Mouse (Mus musculus) forebrain, embryonic 14.5 days (tissue): ENCODE data around the gene Wfdc17. TPM values are rescaled to one million over a fixed set of nuclear protein-coding genes. Genes with fewer than 3 reads are reported as not detected.

Experiments
- ATAC-seq: fragments of 200-750 bp; cut with Nextera tagmentation; 2 replicates; pipeline ENCODE4 v1.8.0; 2017; ENCODE audit warnings: mild to moderate bottlenecking, moderate library complexity
- DNase-seq: peaks from one replicate; pipeline ENCODE4 v3.0.0-alpha.2; 2015; ENCODE audit warnings: low spot score
- H3K27ac ChIP-seq: fragments of 300-500 bp; sonication (generic); 2 replicates; pipeline ENCODE4 v1.5.1; 2014; ENCODE audit warnings: low read depth, mild to moderate bottlenecking, control low read depth, low read length, moderate library complexity
- H3K27me3 ChIP-seq: fragments of 300-500 bp; sonication (generic); replicated peaks from 2 replicates; pipeline ENCODE4 v1.6.1; 2014; ENCODE audit warnings: low read length, control low read depth, mixed read lengths; ENCODE audit not compliant: control insufficient read depth, insufficient read depth
- H3K36me3 ChIP-seq: fragments of 300-500 bp; sonication (generic); 2 replicates; pipeline ENCODE4 v1.6.1; 2014; ENCODE audit warnings: low read length, control low read depth; ENCODE audit not compliant: control insufficient read depth, insufficient read depth
- H3K4me1 ChIP-seq: fragments of 300-500 bp; sonication (generic); 2 replicates; pipeline ENCODE4 v1.6.1; 2014; ENCODE audit warnings: antibody characterized with exemption, low read length, control low read depth; ENCODE audit not compliant: control insufficient read depth, insufficient read depth
- H3K4me2 ChIP-seq: fragments of 300-500 bp; sonication (generic); 2 replicates; pipeline ENCODE4 v1.6.1; 2014; ENCODE audit warnings: mild to moderate bottlenecking, control low read depth, low read length
- H3K4me3 ChIP-seq: fragments of 300-500 bp; sonication (generic); 2 replicates; pipeline ENCODE4 v1.5.1; 2014; ENCODE audit warnings: low read depth, low read length, control low read depth
- H3K9ac ChIP-seq: fragments of 300-500 bp; sonication (generic); 2 replicates; pipeline ENCODE4 v1.6.1; 2014; ENCODE audit warnings: mild to moderate bottlenecking, low read length, control low read depth, moderate library complexity
- H3K9me3 ChIP-seq: fragments of 300-500 bp; sonication (generic); replicated peaks from 2 replicates; pipeline ENCODE4 v1.6.1; 2016; ENCODE audit warnings: low read length, control low read depth, mixed read lengths; ENCODE audit not compliant: control insufficient read depth
- WGBS: fragments of 180-500 bp; shearing (Covaris S2); extraction: QIAGEN DNeasy Blood & Tissue Kit; methylation state at CpG from one replicate; pipeline ENCODE4 v1.1.7; 2014; 5-methylcytosine and 5-hydroxymethylcytosine counted together
- polyA plus RNA-seq: library from polyadenylated mRNA; unstranded; fragments of >200 nt; fragmentation: Nextera tagmentation; extraction: Ambion mirVana; gene quantifications from 2 replicates; pipeline ENCODE4 v1.2.1, GENCODE M21; 2014

The Wfdc17 gene
- polyA plus RNA-seq = not detected in 2 replicates

DNA sequence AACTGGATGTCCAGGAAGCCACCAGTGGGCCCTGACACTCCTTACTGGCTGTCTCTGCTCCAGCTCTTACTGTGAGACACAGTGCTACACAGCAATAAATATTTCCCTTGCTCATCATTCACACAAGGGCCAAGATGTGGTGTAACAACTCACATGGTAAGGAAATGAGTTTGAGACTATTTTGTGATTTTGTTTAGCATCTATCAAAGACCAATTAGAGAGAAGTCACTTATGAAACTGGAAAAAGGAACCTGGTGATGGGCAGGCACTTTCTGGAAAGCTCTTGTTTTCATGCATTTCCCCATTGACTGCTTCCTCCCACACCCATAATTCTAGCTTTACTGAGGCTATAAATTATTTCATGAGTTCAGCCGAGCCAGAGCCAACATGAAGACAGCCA is at the start of gene Wfdc17:
Gene Wfdc17, plus strand, starts transcription at position 287 of the 400 bp plus-strand sequence.
- ATAC-seq = no peak
- no peak for DNase-seq
- no peaks in the 10 kb centered on the region for H3K9me3 ChIP-seq

DNA sequence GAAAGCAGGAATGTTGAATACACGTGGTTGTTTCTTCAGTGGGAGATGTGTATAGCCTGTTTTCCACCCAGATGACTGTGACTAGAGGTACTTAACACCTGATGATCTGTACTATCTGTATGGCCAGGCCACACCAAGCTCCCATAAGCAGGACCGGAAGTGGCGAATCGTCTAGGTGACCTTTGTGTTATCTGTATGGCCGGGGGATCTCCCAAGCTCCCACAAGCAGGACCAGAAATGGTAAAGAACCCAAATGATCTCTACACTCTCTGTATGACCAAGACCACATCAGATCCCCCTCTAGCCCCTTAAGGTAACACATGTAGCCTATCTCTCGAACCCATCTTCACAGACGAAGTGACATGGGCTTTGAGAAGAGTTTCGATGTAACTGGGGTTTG is 49.2 kb upstream of the Wfdc17 start:
- no peaks in the 10 kb centered on the region for H3K36me3 ChIP-seq
- ATAC-seq (no peak), DNase-seq (no peak)
- no peaks in the 10 kb centered on the region for H3K9me3 ChIP-seq
- no peaks in the 10 kb centered on the region for H3K4me1 ChIP-seq
- no peak overlapping the region for H3K9ac ChIP-seq
- H3K4me2 ChIP-seq = no peak overlapping the region
- H3K27me3 ChIP-seq = no peaks in the 10 kb centered on the region
- WGBS = 90% methylated on average over 8 of the region's 8 CpGs
- H3K27ac ChIP-seq = no peak overlapping the region
- H3K4me3 ChIP-seq = no peak overlapping the region

More for the DNA sequence above, at the start of gene Wfdc17:
- Histone ChIP-seq H3K4me2 (no peak within 1 kb of the TSS), H3K4me1 (no peaks in the 10 kb centered on the region), H3K36me3 (no peaks in the 10 kb centered on the region), H3K27me3 (no peaks in the 10 kb centered on the region), H3K27ac (no peak within 1 kb of the TSS), H3K9ac (no peak within 1 kb of the TSS), H3K4me3 (no peak within 1 kb of the TSS)
- WGBS = 76% methylated on average over 1 of the region's 1 CpGs

DNA sequence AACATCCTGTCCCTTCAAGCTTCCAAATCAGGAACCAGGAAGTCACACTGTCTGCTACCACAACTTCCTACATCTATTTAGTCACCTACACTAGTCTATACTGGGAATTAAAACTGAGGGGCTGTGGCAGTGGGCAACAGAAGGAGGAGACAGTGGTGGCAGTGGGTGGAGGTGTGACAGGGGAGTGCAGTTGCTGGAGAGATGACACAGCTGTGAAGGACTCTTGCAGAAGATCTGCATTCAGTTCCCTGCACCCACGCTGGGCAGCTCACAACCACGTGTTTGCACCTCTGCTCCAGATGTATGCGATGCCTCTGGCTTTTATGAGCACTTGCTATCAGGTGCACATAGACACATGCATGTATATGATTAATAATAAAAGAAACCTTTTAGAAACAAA is 46.3 kb upstream of the Wfdc17 start:
- no peak for DNase-seq
- no peaks in the 10 kb centered on the region for H3K27me3 ChIP-seq
- 89% methylated on average over 3 of the region's 3 CpGs for WGBS
- no peak overlapping the region for H3K9ac ChIP-seq
- H3K4me2 ChIP-seq = no peak overlapping the region
- H3K36me3 ChIP-seq = no peaks in the 10 kb centered on the region
- no peaks in the 10 kb centered on the region for H3K9me3 ChIP-seq
- no peak for ATAC-seq
- no peak overlapping the region for H3K27ac ChIP-seq
- no peak overlapping the region for H3K4me3 ChIP-seq
- no peaks in the 10 kb centered on the region for H3K4me1 ChIP-seq

DNA sequence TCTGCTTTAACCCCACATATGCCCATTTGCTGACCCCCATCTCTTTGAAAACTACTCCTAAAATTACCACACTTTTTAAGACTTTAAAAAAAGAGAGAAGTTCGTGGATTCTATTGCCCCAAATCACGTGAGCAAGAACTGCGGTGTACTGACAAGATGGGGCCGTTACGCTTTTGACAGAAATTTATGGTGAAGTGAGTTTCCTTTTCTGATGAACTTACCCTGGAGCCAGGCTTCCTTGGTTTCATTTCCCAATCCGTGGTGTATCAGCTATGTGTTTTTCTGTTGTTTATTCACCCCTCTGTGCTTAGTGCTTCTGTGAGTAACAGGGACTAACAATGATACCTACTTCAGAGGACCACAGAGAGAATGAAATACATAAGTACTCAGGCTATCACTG is 45.0 kb upstream of the Wfdc17 start:
- H3K4me1 ChIP-seq = no peaks in the 10 kb centered on the region
- H3K4me2 ChIP-seq = no peak overlapping the region
- ATAC-seq (no peak), DNase-seq (no peak)
- H3K27ac ChIP-seq = no peak overlapping the region
- H3K27me3 ChIP-seq = no peaks in the 10 kb centered on the region
- H3K36me3 ChIP-seq = no peaks in the 10 kb centered on the region
- no peak overlapping the region for H3K4me3 ChIP-seq
- 88% methylated on average over 6 of the region's 6 CpGs for WGBS
- no peaks in the 10 kb centered on the region for H3K9me3 ChIP-seq
- no peak overlapping the region for H3K9ac ChIP-seq

DNA sequence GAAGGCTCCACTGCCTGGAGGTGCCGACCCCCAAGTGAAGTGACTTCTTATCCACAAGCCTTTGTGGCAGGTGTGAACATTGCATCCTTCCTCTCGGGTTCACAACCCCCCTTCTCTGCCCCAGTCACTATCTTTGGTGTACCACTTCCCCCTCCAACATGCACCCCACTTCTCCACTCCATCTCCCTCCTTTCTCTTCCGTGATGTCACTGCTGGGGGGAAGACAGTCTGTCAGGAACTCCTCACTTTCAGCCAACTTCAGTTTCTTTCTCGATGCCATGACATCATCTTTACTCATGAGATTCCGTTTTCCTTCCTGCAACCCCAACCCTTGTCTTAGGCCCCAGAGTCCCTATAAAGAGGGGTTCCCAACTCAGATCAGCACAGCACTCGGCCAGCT is 41.6 kb upstream of the Wfdc17 start, which contains the start of gene Ccl4:
Gene Ccl4, plus strand, starts transcription at position 381 of the 400 bp plus-strand sequence.
- Histone ChIP-seq H3K4me2 (no peak within 1 kb of the TSS), H3K4me1 (no peaks in the 10 kb centered on the region), H3K36me3 (no peaks in the 10 kb centered on the region), H3K27ac (no peak within 1 kb of the TSS), H3K4me3 (no peak within 1 kb of the TSS), H3K9ac (no peak within 1 kb of the TSS), H3K9me3 (no peaks in the 10 kb centered on the region), H3K27me3 (no peaks in the 10 kb centered on the region)
- ATAC-seq (no peak), DNase-seq (no peak)
- WGBS = 81% methylated on average over 6 of the region's 6 CpGs

DNA sequence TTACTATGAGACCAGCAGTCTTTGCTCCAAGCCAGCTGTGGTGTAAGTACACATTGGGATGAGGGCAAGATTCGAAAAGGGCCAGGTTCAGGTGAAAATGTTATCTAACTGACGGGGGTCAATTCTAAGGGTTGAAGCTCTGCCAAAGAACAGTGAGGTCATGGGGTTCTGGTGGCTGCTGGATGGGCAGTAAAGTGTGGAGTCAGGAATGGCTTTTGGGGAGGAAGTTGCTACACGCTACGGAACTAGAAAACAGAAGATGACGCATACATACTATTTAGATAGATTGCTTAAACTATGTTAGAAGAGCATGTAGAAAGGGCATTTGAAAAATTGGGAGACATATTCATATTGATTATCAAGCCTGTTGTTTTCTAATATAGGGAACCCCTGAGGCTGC is 40.3 kb upstream of the Wfdc17 start:
- Histone ChIP-seq H3K27me3 (no peaks in the 10 kb centered on the region), H3K4me3 (no peak overlapping the region), H3K4me2 (no peak overlapping the region), H3K9me3 (no peaks in the 10 kb centered on the region), H3K9ac (no peak overlapping the region), H3K27ac (no peak overlapping the region), H3K4me1 (no peaks in the 10 kb centered on the region), H3K36me3 (no peaks in the 10 kb centered on the region)
- ATAC-seq (no peak), DNase-seq (no peak)
- 91% methylated on average over 5 of the region's 5 CpGs for WGBS

DNA sequence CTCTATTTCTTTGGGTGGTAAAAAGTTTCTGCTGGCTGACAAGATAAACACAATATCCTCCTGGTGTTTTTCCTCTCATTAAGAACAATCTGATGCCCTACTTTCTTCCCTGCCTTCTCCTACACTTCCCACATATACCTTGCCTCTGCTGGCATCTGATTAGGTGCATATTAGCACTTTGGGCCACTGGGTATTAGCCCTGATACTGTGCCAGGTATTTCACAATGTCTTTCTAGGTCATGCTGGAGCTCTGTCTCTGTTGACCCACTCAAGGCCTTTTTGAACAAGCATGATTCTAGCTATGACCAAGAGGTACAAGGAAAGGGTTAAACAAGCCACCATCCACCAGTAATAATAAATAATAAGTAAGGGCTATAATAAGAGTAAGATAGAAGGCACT is 32.0 kb upstream of the Wfdc17 start:
- ATAC-seq (no peak), DNase-seq (no peak)
- Histone ChIP-seq H3K27me3 (no peaks in the 10 kb centered on the region), H3K9ac (no peak overlapping the region), H3K4me2 (no peak overlapping the region), H3K36me3 (no peaks in the 10 kb centered on the region), H3K27ac (no peak overlapping the region), H3K4me1 (no peaks in the 10 kb centered on the region), H3K9me3 (no peaks in the 10 kb centered on the region), H3K4me3 (no peak overlapping the region)

DNA sequence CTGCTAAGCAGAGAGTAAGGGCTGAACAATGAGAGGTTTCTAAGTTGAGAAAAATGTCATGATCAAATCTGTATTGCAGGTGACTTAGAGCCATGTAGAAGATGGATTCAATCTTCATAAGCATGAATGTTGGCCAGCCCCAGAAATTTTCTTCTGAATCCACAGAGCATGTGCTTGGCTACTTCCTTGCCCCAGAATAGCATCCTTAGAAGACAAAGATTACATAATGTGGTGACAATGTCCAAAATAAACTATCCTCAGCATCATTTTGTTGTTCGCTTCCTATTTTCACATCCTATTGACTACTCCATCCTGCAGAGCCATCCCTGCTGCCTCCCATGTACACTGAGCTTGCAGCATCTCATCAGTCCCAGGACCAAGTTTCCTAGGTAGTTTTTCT is 28.1 kb upstream of the Wfdc17 start:
- H3K9me3 ChIP-seq = no peaks in the 10 kb centered on the region
- no peak overlapping the region for H3K27ac ChIP-seq
- no peaks in the 10 kb centered on the region for H3K27me3 ChIP-seq
- H3K4me3 ChIP-seq = no peak overlapping the region
- ATAC-seq = no peak
- H3K4me1 ChIP-seq = no peaks in the 10 kb centered on the region
- H3K36me3 ChIP-seq = no peaks in the 10 kb centered on the region
- no peak for DNase-seq
- H3K9ac ChIP-seq = no peak overlapping the region
- no peak overlapping the region for H3K4me2 ChIP-seq
- 97% methylated on average over 1 of the region's 1 CpGs for WGBS

DNA sequence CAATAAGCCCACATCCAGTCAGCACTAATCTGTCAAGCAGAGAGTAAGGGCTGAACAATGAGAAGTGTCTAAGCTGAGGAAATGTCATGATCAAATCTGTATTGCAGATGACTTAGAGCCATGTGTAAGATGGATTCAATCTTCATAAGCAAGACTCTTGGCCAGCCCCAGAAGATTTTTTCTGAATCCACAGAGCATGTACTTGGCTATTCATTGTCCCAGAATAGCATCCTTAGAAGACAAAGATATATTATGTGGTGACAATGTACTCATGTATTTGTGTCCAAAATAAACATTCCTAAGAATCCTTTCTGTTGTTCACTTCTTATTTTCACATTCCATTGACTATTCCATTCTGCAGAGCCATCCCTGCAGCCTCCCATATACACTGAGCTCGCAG is 13.9 kb upstream of the Wfdc17 start:
- H3K9ac ChIP-seq = no peak overlapping the region
- no peak overlapping the region for H3K4me2 ChIP-seq
- no peak overlapping the region for H3K27ac ChIP-seq
- no peak overlapping the region for H3K4me3 ChIP-seq
- DNase-seq = no peak
- no peak for ATAC-seq
- no peaks in the 10 kb centered on the region for H3K4me1 ChIP-seq
- H3K36me3 ChIP-seq = no peaks in the 10 kb centered on the region
- H3K27me3 ChIP-seq = no peaks in the 10 kb centered on the region
- WGBS = 84% methylated on average over 1 of the region's 1 CpGs
- H3K9me3 ChIP-seq = no peaks in the 10 kb centered on the region
